Mouse (Mus musculus): ENCODE results near the gene Cd1d1.
A peak's percentile ranks its signal among the peaks of the same experiment; 100 is the strongest.
"Not testable (repeated sequence)": the region's sequence is repeated elsewhere in the genome, so short reads cannot be mapped to it uniquely, and the experiment has no call there.

The Cd1d1 gene

DNA sequence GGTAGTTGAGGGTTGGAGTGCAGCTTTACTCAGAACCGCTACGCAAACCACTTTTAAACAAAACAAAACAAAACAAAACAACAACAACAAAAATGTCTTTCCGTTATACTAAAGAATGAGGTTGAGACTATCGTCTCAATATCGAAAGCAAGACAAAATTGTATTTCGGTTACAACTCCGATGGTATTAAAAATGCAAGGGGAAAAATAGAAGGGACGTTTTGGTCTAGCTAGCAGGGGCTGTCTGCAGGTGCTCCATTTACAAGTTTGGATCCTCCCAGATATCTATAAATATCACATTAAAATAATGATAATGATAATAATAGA lies at the start of gene Cd1d1:
TSS of gene Cd1d1 (minus strand) at position 27 of the 326 bp plus-strand sequence.
- DNase-seq (ENCODE audit: low spot score), result no peak

DNA sequence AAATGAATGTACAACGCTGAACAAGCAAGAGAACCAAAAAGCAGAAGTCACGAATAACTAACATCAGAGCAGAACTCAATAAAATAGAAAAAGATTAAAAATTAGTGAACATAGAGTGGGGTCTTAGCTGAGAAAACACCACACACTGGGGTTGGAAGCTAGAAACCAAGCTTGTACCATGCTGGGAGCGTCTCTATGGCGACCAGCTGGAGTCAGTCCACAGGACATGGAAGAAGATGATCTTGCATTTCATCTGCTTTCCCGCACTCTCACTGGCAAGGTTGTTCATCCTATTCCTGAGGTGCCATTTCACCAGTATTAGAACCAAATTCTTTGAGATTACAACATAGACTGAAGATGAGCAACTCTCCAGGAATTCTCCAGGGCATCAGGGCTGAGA lies 48.6 kb upstream of the Cd1d1 start:
- DNase-seq (ENCODE audit: low spot score), result no peak

DNA sequence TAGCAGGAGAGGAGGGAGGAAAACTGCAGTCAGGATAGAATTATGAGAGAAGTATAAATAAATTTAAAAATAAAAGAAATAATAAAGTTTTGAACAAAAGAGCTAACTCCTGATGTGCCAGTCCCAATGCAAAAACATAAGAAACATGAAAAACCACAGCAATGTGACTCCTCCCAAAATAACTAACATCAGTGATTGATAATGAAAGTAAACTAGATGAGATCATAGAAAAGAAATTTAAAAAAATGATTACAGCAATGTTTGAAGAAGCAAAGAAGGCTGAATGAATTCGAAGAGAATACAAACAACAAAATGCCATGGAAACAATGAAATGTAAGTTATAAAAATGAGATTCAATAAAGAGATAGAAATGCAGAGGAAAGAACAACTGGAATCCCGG lies 42.5 kb upstream of the Cd1d1 start:
- DNase-seq (ENCODE audit: low spot score), result no peak

DNA sequence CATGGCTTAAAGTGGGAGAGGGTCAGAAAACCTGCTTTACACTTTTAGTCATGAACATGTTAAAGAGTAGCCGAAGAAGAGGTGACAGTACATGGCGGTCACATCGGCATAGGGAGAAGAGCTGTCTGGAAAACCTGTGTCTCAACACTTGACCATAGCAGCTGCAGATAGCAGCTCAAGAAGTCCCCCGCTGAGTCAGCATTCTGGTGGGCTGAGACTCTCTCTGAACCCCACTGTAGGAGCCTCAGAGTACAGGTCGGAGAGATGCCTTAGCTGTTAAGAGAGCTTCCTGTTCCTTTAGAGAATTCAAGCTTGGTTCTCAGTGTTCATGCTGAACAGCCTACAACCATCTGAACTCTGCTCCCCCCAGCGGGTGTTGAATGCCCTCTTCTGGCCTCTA lies 39.3 kb upstream of the Cd1d1 start:
- no peak for DNase-seq (ENCODE audit: low spot score)

DNA sequence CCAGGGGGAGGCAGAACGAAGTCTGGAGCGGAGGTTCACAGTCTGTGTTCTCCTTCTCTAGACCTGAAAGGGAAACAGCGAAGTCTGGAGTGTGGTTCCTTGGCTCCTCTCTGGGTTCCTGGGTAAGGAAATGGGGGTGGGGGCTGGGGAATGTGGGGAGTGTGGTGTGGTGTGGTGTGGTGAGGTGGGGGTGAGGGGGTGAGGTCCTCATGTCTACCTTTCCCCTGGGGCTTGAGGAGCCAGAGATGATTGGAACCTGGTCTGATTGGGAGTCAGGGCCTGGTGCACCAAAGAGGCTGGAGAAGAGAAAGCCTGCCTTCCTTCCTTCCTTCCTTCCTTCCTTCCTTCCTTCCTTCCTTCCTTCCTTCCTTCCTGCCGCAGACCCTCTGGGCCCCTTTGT lies 34.8 kb upstream of the Cd1d1 start:
- no peak for DNase-seq (ENCODE audit: low spot score)

DNA sequence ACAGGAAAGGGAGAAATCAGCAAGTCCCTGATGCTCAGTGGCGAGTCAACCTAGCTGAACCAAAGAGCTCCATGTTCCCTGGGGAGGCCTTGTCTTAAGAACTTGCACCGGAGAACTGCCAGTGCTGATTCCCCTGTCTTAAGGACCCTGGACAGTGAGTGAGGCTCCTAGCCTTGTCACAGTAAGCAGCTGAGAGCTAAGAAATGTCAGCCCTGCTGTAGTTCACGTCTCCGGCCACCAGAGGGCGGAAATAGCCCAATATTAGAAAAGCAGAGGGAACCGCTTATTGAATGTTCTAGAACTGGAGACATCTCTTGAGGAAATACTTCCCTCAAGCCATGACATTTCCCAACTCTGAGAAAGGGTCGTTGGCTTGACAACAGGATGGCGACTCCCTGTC lies 34.1 kb upstream of the Cd1d1 start:
- DNase-seq (ENCODE audit: low spot score), result peak; percentile 53

DNA sequence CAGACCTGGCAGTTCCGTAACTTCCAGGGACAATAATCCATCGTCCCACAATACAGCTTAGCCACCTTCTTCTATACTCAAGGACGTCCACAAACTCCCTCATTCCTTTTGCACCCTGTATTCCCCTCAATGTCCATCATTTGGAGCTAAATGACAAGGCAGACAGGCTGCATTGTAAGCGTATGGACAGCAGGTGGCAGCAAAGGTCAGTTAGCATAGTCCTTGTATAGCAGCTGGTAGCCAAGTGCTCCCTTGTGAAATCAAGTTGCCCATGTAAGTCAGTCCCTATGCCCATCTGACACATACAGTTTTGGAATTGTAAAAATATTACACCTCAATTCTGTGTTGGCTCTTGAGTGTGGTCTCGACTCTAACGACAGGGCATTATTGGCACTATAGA lies 31.6 kb upstream of the Cd1d1 start:
- peak; percentile 7 for DNase-seq (ENCODE audit: low spot score)

DNA sequence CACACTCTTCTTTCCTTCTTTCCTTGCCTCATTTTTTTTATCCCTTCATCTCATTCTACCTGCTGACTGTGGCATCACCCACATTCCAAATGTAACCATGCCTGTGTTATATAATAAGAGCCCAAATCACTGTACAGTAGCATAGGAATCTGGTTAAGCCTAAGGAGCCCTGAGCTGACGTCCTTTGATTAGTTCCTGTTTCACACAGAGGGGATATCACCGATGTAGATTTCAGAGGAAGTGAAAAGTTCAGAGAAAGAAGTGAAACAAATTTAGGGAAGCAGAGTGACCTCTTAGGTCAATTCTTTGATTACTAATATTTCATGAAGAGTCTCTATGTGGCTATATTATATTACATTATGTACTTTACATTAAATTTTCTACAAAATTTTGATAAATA lies 18.5 kb upstream of the Cd1d1 start:
- no peak for DNase-seq (ENCODE audit: low spot score)

DNA sequence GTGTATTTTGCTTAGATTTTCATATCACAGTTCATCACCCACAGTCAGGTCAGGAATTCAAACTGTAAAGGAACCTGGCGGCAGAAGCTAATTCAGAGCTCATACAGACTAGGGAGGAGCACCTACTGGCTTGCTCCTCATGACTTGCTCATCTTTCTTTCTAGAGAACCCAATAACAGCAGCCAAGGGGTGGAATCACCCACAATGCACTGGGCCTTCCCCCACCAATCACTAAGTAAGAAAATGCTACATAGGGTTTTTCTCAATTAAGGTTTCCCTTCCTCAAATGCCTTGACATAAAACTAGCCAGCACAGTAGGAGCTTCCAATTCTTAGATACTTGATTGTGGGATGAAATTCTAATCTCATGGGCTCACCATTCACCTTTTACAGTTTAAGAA lies 17.8 kb upstream of the Cd1d1 start:
- no peak for DNase-seq (ENCODE audit: low spot score)

DNA sequence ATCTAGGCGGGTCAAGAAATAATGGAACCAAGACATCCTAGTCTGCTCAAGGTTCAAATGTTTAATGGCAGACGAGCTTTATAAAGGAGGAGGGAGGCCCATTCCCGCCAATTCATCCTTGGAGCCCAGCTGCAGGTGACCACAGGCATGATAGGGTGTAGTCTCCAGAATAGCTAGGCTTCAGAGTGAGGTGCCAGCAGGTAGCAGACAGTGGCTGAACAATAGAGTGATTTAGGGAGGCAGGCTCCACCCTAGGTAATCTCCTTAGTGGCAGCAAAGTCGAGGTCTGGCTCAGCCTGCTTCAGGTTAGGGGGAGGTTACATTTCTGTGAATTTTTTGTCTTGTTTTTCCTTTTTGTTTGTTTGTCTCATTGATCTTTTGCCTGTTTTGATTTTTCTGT lies 16.7 kb upstream of the Cd1d1 start:
- DNase-seq (ENCODE audit: low spot score), result no peak

DNA sequence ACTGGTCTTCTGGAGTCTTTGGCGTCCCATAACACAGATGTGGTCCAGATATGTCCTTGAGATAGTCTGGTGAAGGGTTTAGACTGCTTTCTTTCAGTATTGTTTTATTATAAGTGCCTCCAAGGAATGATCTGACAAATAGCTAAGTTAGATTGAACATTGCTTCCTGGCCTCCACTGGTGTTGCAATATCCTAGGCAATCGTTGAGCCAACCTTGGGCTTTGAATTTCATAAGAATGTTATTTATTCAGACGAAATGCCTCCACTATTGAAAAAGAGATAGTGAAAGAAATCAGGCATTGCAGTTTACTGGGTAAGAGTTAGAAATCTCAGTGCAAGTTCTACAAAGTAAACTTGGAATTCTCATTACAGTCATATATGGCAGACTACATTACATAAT lies 13.2 kb upstream of the Cd1d1 start:
- DNase-seq (ENCODE audit: low spot score), result not testable (repeated sequence)

DNA sequence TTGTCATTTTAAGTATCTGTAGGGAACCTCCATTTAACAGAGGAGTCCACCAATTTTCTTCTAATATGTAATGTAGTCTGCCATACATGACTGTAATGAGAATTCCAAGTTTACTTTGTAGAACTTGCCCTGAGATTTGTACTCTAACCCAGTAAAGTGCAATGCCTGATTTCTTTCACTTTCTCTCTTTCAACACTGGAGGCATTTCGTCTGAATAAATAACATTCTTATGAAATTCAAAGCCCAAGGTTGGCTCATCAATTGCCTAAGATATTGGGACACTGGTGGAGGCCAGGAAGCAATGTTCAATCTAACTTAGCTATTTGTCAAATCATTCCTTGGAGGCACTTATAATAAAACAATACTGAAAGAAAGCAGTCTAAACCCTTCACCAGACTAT lies 9.0 kb upstream of the Cd1d1 start:
- not testable (repeated sequence) for DNase-seq (ENCODE audit: low spot score)

DNA sequence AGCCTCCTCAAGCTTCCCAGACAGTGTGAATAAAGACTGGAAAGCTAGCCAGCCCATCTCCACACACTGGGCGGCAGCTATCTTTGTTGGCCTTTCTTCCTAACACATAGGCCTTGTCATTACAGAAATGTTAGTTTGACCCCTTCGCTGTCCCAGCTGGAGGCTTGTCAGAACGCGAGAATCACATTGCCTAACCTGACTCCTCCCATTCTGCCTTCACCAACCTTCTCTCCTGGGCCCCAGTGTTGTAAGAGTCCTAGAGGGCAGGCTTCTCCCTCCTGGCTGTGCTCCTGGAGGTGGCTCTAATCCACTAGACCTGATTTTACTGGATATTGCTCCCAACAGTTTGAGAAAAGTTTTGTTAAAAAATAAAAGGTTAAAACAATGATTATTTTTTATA lies 1.4 kb upstream of the Cd1d1 start:
- DNase-seq (ENCODE audit: low spot score), result peak; percentile 10

DNA sequence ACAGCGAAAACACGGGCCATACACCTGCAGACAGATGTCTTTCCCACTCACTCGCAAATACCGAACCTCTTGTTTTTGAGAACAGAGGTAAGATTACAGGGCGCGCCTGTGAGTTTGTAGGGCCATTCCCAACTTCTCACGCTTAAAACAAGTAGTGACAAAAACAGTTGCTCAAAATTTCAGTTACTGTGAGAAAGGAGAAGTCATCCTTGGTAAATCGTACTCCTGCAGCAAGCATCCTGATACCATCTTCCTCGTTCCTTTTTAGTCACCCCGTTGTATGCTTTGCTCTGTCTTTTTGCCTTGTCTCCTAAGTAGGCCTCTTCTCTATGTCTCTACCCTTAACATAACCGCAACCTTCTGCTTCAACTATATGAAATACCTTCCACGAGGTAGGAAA lies 810 bp upstream of the Cd1d1 start:
- no peak for DNase-seq (ENCODE audit: low spot score)

DNA sequence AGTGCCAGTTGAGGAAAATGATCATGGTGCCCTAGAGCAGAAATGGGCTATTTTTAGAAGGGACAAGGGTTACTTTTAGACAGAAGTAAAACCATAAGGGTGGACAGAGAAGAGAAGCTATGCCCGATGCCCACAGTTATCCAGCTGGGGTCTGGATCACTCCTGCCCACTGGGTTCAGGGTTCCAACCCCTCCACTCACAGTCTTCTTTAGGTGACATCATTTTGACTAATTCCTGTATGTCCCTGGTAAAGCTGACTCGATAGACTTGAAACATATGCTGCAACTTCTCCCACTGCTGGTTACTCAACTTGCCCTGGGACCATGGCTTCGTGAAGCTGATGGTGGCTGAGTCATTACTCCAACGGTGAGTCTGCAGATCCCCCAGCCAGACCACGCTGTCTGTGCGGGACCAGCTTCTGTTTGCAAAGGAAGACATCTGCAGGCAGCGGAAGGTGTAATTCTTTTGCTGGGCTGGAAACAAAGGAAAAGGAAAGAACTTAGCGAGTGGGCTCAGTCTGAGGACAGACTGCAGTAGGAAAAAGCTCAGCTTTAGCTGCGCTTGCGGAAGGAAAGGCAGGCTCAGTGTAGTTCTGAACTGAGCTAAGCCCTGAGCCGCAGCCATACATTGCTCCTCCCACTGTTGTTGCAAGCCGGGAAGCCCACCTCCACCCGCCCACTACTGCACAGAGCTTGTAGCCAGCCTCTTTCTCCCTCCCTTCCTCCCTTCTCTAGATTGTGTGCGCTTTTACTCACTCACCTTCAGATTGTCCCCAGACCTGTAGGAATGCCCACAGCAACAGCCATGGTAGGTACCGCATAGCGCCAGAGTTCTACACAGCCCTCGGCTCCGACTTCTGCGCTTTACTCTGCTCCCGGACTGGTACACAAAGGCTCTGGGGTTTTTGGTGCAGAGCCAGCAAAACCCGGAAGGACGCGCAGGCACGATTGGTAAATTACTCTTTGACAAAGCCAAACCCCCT lies 517 bp downstream of the Cd1d1 start:
- peak; percentile 85 for DNase-seq (ENCODE audit: low spot score)

DNA sequence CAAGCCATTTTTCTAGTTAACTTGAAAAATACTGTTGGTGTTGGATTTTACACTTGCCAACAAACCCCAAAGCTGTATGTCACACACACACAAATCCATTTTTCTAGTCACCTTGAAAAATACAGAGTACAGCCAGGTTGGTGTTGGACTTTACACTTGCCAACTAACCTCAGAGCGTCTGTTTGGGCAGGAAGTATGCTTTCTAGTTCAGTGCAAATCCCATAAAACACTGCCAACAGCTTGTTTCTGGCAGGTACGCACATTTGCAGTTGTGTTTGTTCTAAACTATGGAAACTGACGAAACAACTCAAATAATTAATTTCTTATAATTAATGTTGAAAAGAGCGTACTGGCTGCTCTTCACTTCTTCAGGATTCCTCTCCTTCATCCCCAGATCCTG lies 3.1 kb downstream of the Cd1d1 start:
- no peak for DNase-seq (ENCODE audit: low spot score)

DNA sequence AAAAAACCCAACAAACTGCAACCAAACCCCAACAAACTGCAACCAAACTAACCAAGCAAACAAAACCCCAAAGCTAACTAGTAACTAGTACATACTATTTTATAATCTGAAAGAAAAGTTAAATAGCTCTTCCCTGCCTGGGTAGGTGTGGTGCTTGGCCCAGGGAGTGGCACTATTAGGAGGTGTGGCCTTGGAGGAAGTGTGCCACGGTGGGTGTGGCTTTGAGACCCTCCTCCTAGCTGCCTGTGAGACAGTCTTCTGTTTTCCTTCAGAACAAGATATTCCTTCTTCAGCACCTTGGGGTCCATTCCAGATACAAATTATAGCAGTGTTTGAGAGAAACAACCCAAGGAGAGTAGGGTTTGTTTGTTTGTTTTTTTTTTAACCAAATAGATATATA lies 3.9 kb downstream of the Cd1d1 start:
- DNase-seq (ENCODE audit: low spot score), result no peak

DNA sequence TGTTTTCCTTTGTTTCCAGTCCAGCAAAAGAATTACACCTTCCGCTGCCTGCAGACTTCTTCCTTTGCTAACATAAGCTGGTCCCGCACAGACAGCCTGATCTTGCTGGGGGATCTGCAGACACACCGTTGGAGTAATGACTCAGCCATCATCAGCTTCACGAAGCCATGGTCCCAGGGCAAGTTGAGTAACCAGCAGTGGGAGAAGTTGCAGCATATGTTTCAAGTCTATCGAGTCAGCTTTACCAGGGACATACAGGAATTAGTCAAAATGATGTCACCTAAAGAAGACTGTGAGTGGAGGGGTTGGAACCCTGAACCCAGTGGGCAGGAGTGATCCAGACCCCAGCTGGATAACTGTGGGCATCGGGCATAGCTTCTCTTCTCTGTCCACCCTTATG lies 12.3 kb downstream of the Cd1d1 start:
- not testable (repeated sequence) for DNase-seq (ENCODE audit: low spot score)

DNA sequence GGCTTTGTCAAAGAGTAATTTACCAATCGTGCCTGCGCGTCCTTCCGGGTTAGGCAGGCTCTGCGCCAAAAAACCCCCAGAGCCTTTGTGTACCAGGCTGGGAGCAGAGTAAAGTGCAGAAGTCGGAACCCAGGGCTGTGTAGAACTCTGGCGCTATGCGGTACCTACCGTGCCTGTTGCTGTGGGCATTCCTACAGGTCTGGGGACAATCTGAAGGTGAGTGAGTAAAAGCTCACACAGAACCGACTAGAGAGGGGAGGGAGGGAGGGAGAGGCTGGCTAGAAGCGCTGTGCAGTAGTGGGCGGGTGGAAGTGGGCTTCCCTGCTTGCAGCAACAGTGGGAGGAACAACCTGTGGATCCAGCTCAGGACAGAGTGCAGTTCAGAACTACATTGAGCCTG lies 12.8 kb downstream of the Cd1d1 start:
- no peak for DNase-seq (ENCODE audit: low spot score)

DNA sequence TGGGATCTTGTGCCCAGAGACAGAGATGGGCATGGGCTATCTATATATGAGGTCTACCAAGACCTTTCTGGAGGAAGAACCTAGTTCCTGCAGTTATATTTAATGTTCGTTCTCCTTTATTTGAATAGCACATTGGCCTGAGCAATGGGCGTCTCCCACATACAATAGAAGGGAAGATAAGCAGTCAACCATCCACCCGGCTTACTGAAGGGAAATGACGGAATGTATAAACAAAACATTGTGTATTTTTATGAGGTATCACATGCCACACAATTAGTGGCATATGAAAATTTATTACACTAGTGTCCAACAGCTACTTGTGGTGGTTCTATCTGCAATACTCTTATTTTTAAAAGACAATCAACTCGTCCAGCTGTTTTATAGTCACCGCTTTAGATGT lies 15.9 kb downstream of the Cd1d1 start:
- no peak for DNase-seq (ENCODE audit: low spot score)

DNA sequence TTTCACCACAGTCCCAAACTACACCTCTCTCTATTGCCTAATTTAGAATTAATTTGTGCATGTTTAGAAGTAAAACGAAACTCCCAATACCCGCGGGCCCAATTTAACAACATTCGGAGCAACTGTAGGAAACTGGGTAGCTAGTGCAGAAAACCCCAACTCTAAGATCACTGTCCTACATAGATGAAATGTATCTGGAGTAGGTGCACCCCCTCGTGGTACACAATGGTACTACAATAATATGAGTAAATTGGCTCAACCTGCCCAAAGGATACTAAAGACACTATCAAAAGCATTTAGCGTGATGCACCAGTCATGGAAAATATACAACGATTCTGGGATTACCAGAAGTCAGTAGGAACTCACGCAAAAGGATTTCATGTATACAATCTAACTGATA lies 22.7 kb downstream of the Cd1d1 start:
- DNase-seq (ENCODE audit: low spot score), result peak; percentile 40

DNA sequence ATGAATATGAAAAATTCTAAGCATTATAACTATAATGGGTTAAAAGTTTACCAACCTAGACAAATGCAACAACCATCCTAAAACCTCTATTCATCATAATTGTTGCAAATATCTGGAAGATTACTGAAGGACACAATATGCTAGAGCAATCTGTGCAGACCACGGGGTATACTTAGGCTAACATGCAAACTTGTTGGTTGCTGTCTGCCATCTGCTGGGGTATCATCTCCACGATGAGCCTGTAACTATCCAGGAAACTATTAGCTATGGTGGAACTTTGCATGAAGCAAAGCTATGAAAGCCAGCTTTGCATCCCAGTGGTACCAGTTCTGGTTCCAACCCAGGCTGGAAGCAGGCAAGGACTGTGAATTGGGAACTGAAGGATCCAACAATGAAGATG lies 24.1 kb downstream of the Cd1d1 start:
- no peak for DNase-seq (ENCODE audit: low spot score)

DNA sequence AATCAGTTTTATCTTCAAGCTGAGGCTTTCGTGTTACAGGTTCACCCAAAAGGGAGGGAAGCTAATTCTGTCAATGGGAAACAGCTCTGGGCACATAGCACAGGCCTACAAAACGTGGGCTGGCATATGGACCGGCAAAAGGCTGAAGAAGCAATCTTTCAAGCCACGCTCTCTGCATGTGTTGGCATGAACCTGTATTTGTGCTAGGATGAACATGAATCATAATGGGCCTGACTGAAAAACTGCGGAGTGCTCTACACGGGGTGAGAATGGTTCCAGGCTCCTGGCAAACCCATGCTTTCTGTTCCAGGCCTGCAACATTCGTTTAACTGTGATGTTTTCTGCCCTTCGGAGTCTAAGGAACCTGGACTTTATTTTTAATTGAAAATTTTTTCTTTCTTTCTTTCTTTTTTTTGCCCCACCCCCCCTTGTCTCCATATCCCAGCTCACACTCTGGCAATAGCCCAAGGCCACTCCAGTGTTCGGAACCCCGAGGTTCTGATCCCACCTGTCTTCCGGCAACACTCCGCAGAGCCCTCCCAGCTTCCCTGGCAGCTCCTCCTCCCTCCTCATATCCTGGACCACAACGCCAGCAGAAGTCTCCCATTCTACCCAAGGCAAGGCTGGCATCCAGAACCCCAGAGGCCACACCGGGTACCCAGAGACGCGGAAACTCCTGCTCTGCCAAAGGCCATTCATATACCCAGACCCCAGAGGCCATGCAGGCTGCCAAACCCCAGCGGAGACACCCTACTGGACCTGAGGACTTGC lies 36.4 kb downstream of the Cd1d1 start:
- DNase-seq (ENCODE audit: low spot score), result no peak

DNA sequence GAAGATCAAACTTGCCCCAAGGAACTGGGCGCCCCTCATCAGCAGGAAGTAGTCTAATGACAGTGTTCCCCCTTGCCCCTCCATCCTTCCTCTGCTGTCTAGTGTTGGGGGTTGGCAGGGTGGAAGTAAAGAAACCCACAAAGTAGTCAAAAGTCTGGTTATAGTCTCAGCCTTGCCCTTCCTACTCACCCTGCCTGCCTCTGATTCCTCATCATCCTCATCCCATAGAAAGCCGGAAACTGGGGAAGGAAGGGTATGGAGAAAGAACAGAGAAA lies 37.9 kb downstream of the Cd1d1 start:
- DNase-seq (ENCODE audit: low spot score), result no peak
